Mouse (Mus musculus): ENCODE results near the gene Slc44a1.

GRCm38 (mm10) chr4:53465887-53466286 lies 25.7 kb downstream of the Slc44a1 start:
- no peak for TF ChIP-seq CTCF (IDR thresholded peaks at IDR 0.05; ENCODE audit: extremely low read depth, insufficient read depth, low read length)
- no peak for TF ChIP-seq POLR2A (IDR thresholded peaks at IDR 0.05; ENCODE audit: extremely low read depth, insufficient read depth, low read length)
